Comparison of ENCODE assay signal across 19 mouse cellular contexts in the genomic region with DNA sequence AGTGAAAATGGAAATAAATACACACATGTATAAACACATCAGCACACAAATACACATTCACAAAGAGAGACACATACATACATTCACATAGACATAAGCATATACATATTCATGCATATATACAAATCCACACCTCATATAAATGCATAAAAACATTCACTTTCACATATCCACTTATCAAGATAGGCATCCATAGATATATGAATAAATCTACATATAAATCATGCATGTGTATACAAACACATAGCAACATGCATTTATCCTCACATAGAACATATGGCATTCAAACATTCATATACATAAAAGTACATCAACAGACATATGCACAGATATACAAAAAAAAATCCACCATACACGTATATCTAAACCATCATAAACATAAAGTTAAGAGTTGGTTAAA.
"Had no signal": no experiment of that assay in that cellular context is flagged by ENCODE, and none has a peak within 500 bp of the region (broad histone marks: within the 10 kb centered on the region; RNA-seq: fewer than 3 reads in every experiment).

No protein-coding gene starts in this region.

- H3K4me3 ChIP-seq: midbrain, embryonic 10.5 days; midbrain, embryonic 12.5 days; myocyte; neural tube, embryonic 13.5 days; neural tube, embryonic 15.5 days had no signal

- ATAC-seq: midbrain, embryonic 16.5 days had no signal

- H3K4me1 ChIP-seq: midbrain, embryonic 10.5 days; midbrain, embryonic 12.5 days; neural tube, embryonic 13.5 days; neural tube, embryonic 15.5 days had no signal

- H3K9me3 ChIP-seq: midbrain, embryonic 10.5 days; midbrain, embryonic 12.5 days; neural tube, embryonic 13.5 days; neural tube, embryonic 15.5 days had no signal

- H3K27me3 ChIP-seq: midbrain, embryonic 12.5 days; neural tube, embryonic 13.5 days; neural tube, embryonic 15.5 days had no signal

- H3K9ac ChIP-seq: lung, embryonic 14.5 days; midbrain, embryonic 12.5 days; neural tube, embryonic 13.5 days; neural tube, embryonic 15.5 days had no signal

- H3K4me2 ChIP-seq: lung, embryonic 14.5 days; midbrain, embryonic 12.5 days; neural tube, embryonic 13.5 days; neural tube, embryonic 15.5 days had no signal

- H3K27ac ChIP-seq: midbrain, embryonic 10.5 days; midbrain, embryonic 12.5 days; neural tube, embryonic 13.5 days; neural tube, embryonic 15.5 days had no signal

- DNase-seq: lung, adult 18-20 months; lung, embryonic 14.5 days; lung, postnatal 10 days; lung, postnatal 4 days; midbrain, embryonic 14.5 days; retina, postnatal 1 day; right cerebral cortex, adult 18-20 months; right cerebral cortex, postnatal 25 days; right cerebral cortex, postnatal 4 days; spleen, adult 18-20 months; thymus, adult 18-20 months; thymus, postnatal 14 days; thymus, postnatal 36 days had no signal

- H3K36me3 ChIP-seq: midbrain, embryonic 10.5 days; midbrain, embryonic 12.5 days; neural tube, embryonic 13.5 days; neural tube, embryonic 15.5 days had no signal
